ENCODE assay signal across 8 mouse cellular contexts in genomic region chr10:128344568-128345275, GRCm38 (mm10). TPM values are rescaled to one million over a fixed set of nuclear protein-coding genes. Genes with fewer than 3 reads are reported as not detected.
DNase-seq lines count a peak whose midpoint lies in the region; ATAC-seq lines count a peak whose summit lies in the region.

No protein-coding gene starts in this region.

- no peaks in the 10 kb centered on the region for H3K9me3 ChIP-seq in embryonic facial prominence, embryonic 13.5 days
- H3K9me3 ChIP-seq in heart, embryonic 11.5 days (replicated peaks; ENCODE audit: control insufficient read depth, low read length): no peaks in the 10 kb centered on the region
- H3K9me3 ChIP-seq in lung, embryonic 15.5 days: no peaks in the 10 kb centered on the region

- peak overlapping the region; percentile 17; the same call in 1 of the 2 replicates for H3K4me2 ChIP-seq in embryonic facial prominence, embryonic 13.5 days
- H3K4me2 ChIP-seq in heart, embryonic 11.5 days: peak overlapping the region; percentile 58
- H3K4me2 ChIP-seq in lung, embryonic 15.5 days: peak overlapping the region; percentile 30

- DNase-seq in Muller cell, postnatal 12 days (ENCODE audit: inconsistent ontology term): peak; percentile 100
- peak; percentile 82 to 84 for DNase-seq in kidney, postnatal 25 days
- DNase-seq in right cerebral cortex, postnatal 14 days: peak; percentile 19
- no peak for DNase-seq in cerebellum, postnatal 36 days

- H3K9ac ChIP-seq in embryonic facial prominence, embryonic 13.5 days: no peak overlapping the region
- H3K9ac ChIP-seq in heart, embryonic 11.5 days (ENCODE audit: low read depth, low read length): 0 out of 2 replicates have a peak overlapping the region, but pooled peaks have one; percentile 6
- H3K9ac ChIP-seq in lung, embryonic 15.5 days: no peak overlapping the region

- no peaks in the 10 kb centered on the region for H3K27me3 ChIP-seq in embryonic facial prominence, embryonic 13.5 days
- no peaks in the 10 kb centered on the region for H3K27me3 ChIP-seq in heart, embryonic 11.5 days (ENCODE audit: control insufficient read depth, insufficient read depth, low read length)
- H3K27me3 ChIP-seq in lung, embryonic 15.5 days: no peaks in the 10 kb centered on the region

- 41% methylated on average over 7 of the region's 7 CpGs for WGBS in embryonic facial prominence, embryonic 13.5 days
- 22% methylated on average over 7 of the region's 7 CpGs for WGBS in heart, embryonic 11.5 days (ENCODE audit: insufficient replicate concordance)
- WGBS in lung, embryonic 15.5 days: 9% methylated on average over 7 of the region's 7 CpGs

- H3K36me3 ChIP-seq in embryonic facial prominence, embryonic 13.5 days: peaks cover 7% of the 10 kb centered on the region
- no peaks in the 10 kb centered on the region for H3K36me3 ChIP-seq in heart, embryonic 11.5 days (ENCODE audit: control insufficient read depth, insufficient read depth, low read length)
- H3K36me3 ChIP-seq in lung, embryonic 15.5 days: 0 out of 2 replicates have a peak, but pooled peaks cover 2% of the 10 kb centered on the region

- no peak overlapping the region for H3K4me3 ChIP-seq in embryonic facial prominence, embryonic 13.5 days
- peak overlapping the region; percentile 22 for H3K4me3 ChIP-seq in heart, embryonic 11.5 days (ENCODE audit: low read depth, low read length)
- peak overlapping the region; percentile 9; the same call in 1 of the 2 replicates for H3K4me3 ChIP-seq in lung, embryonic 15.5 days

- H3K27ac ChIP-seq in embryonic facial prominence, embryonic 13.5 days: peak overlapping the region; percentile 60; the same call in 1 of the 2 replicates
- H3K27ac ChIP-seq in heart, embryonic 11.5 days (ENCODE audit: low read depth, low read length): peak overlapping the region; percentile 82
- H3K27ac ChIP-seq in lung, embryonic 15.5 days: peak overlapping the region; percentile 83

- ATAC-seq in CD4-positive, CD25-positive, alpha-beta regulatory T cell, adult 4 months: peak; percentile 97
- ATAC-seq in embryonic facial prominence, embryonic 13.5 days (ENCODE audit: insufficient number of reproducible peaks, insufficient read depth, low FRiP score, low TSS enrichment, low read depth): 0 out of 2 replicates have a peak, but pooled peaks have one; percentile 52
- peak; percentile 83 for ATAC-seq in heart, embryonic 11.5 days (replicated peaks; ENCODE audit: insufficient number of reproducible peaks, low FRiP score, low TSS enrichment)
- peak; percentile 89 for ATAC-seq in lung, embryonic 15.5 days (ENCODE audit: borderline replicate concordance, extremely low read depth, low FRiP score, low TSS enrichment)

- H3K4me1 ChIP-seq in embryonic facial prominence, embryonic 13.5 days: peaks cover 18% of the 10 kb centered on the region
- peaks cover 41% of the 10 kb centered on the region for H3K4me1 ChIP-seq in heart, embryonic 11.5 days (ENCODE audit: control insufficient read depth, insufficient read depth, low read length)
- H3K4me1 ChIP-seq in lung, embryonic 15.5 days: peaks cover 21% of the 10 kb centered on the region

RNA-seq across cellular contexts. Expression of gene Cs, which starts 7.2 kb away (rescaled TPM):
- 100 to 1,000 TPM; 124 to 182 TPM for polyA plus RNA-seq in CD4-positive, CD25-positive, alpha-beta regulatory T cell, adult 4 months (2017; shearing (Covaris generic))
- 160 and 179 TPM in 2 replicates for polyA plus RNA-seq in embryonic facial prominence, embryonic 13.5 days (2015; fragmentation: Nextera tagmentation; extraction: Ambion mirVana)
- 424 and 466 TPM in 2 replicates for polyA plus RNA-seq in heart, embryonic 11.5 days (2014; fragmentation: Nextera tagmentation; extraction: Ambion mirVana)
- 183 and 185 TPM in 2 replicates for polyA plus RNA-seq in lung, embryonic 15.5 days (2015; fragmentation: Nextera tagmentation; extraction: Ambion mirVana)

RNA-seq across cellular contexts. Expression of gene Cnpy2, which starts 22.5 kb away (rescaled TPM):
- 100 to 1,000 TPM; 116 to 120 TPM for polyA plus RNA-seq in CD4-positive, CD25-positive, alpha-beta regulatory T cell, adult 4 months (2017; shearing (Covaris generic))
- polyA plus RNA-seq in embryonic facial prominence, embryonic 13.5 days (2015; fragmentation: Nextera tagmentation; extraction: Ambion mirVana): 349 and 362 TPM in 2 replicates
- 206 and 224 TPM in 2 replicates for polyA plus RNA-seq in heart, embryonic 11.5 days (2014; fragmentation: Nextera tagmentation; extraction: Ambion mirVana)
- polyA plus RNA-seq in lung, embryonic 15.5 days (2015; fragmentation: Nextera tagmentation; extraction: Ambion mirVana): 329 and 346 TPM in 2 replicates

RNA-seq across cellular contexts. Expression of gene Coq10a, which starts 24.1 kb away (rescaled TPM):
- polyA plus RNA-seq in CD4-positive, CD25-positive, alpha-beta regulatory T cell, adult 4 months (2017; shearing (Covaris generic)): 10 to 100 TPM; 14.5 to 15.7 TPM
- 13.1 and 16.2 TPM in 2 replicates for polyA plus RNA-seq in embryonic facial prominence, embryonic 13.5 days (2015; fragmentation: Nextera tagmentation; extraction: Ambion mirVana)
- polyA plus RNA-seq in heart, embryonic 11.5 days (2014; fragmentation: Nextera tagmentation; extraction: Ambion mirVana): 12.6 and 14.0 TPM in 2 replicates
- polyA plus RNA-seq in lung, embryonic 15.5 days (2015; fragmentation: Nextera tagmentation; extraction: Ambion mirVana): 12.5 and 12.6 TPM in 2 replicates

RNA-seq across cellular contexts. Expression of gene Ankrd52, which starts 32.2 kb away (rescaled TPM):
- 1 to 10 TPM; 2.3 to 3.3 TPM for polyA plus RNA-seq in CD4-positive, CD25-positive, alpha-beta regulatory T cell, adult 4 months (2017; shearing (Covaris generic))
- 15.0 and 16.0 TPM in 2 replicates for polyA plus RNA-seq in embryonic facial prominence, embryonic 13.5 days (2015; fragmentation: Nextera tagmentation; extraction: Ambion mirVana)
- polyA plus RNA-seq in heart, embryonic 11.5 days (2014; fragmentation: Nextera tagmentation; extraction: Ambion mirVana): 9.3 and 11.7 TPM in 2 replicates
- 13.0 and 14.9 TPM in 2 replicates for polyA plus RNA-seq in lung, embryonic 15.5 days (2015; fragmentation: Nextera tagmentation; extraction: Ambion mirVana)

RNA-seq across cellular contexts. Expression of gene Pan2, which starts 41.6 kb away (rescaled TPM):
- polyA plus RNA-seq in CD4-positive, CD25-positive, alpha-beta regulatory T cell, adult 4 months (2017; shearing (Covaris generic)): 10 to 100 TPM; 24.4 to 48.3 TPM
- 31.8 and 32.3 TPM in 2 replicates for polyA plus RNA-seq in embryonic facial prominence, embryonic 13.5 days (2015; fragmentation: Nextera tagmentation; extraction: Ambion mirVana)
- polyA plus RNA-seq in heart, embryonic 11.5 days (2014; fragmentation: Nextera tagmentation; extraction: Ambion mirVana): 25.9 and 27.7 TPM in 2 replicates
- polyA plus RNA-seq in lung, embryonic 15.5 days (2015; fragmentation: Nextera tagmentation; extraction: Ambion mirVana): 34.1 and 34.5 TPM in 2 replicates

Comparison
In these comparisons a context has a peak if more than half of its experiments do, and no peak if none do; other contexts are left out.
1. DNase-seq: peak in Muller cell, postnatal 12 days (single experiment), kidney, postnatal 25 days (2 of 2) and right cerebral cortex, postnatal 14 days (single experiment); none in cerebellum, postnatal 36 days (0 of 2).
2. Peak in every context shown above with its lines, with median percentiles within 50 percentile points of each other: ATAC-seq, H3K27ac ChIP-seq and H3K4me2 ChIP-seq.